Mouse (Mus musculus) stomach, postnatal 0 days (tissue): ENCODE data around the gene Ccnl2. TPM values are rescaled to one million over a fixed set of nuclear protein-coding genes. Genes with fewer than 3 reads are reported as not detected.

ENCODE experiments used
- ATAC-seq: fragments of 200-750 bp; cut with Nextera tagmentation; 2 replicates; pipeline ENCODE4 v1.8.0; 2017; ENCODE audit not compliant: low FRiP score, low TSS enrichment
- DNase-seq: peaks from one replicate; pipeline ENCODE4 v3.0.0-alpha.2; 2016; ENCODE audit warnings: low spot score
- H3K27ac ChIP-seq: fragments of 300-500 bp; sonication (generic); replicated peaks from 2 replicates; pipeline ENCODE4 v1.5.1; 2014; ENCODE audit warnings: mild to moderate bottlenecking, control low read depth
- H3K27me3 ChIP-seq: fragments of 300-500 bp; sonication (generic); 2 replicates; pipeline ENCODE4 v1.6.1; 2014; ENCODE audit warnings: low read length; ENCODE audit not compliant: control insufficient read depth, insufficient read depth
- H3K36me3 ChIP-seq: fragments of 300-500 bp; sonication (generic); 2 replicates; pipeline ENCODE4 v1.6.1; 2014; ENCODE audit warnings: low read length, mixed read lengths; ENCODE audit not compliant: control insufficient read depth, insufficient read depth
- H3K4me1 ChIP-seq: fragments of 300-500 bp; sonication (generic); replicated peaks from 2 replicates; pipeline ENCODE4 v1.6.1; 2014; ENCODE audit warnings: antibody characterized with exemption; ENCODE audit not compliant: control insufficient read depth, insufficient read depth
- H3K4me2 ChIP-seq: fragments of 300-500 bp; sonication (generic); replicated peaks from 2 replicates; pipeline ENCODE4 v1.6.1; 2014; ENCODE audit warnings: low read depth, mild to moderate bottlenecking, control low read depth, moderate library complexity
- H3K4me3 ChIP-seq: fragments of 300-500 bp; sonication (generic); 2 replicates; pipeline ENCODE4 v1.5.1; 2014; ENCODE audit warnings: low read depth, low read length, control low read depth
- H3K9ac ChIP-seq: fragments of 300-500 bp; sonication (generic); 2 replicates; pipeline ENCODE4 v1.6.1; 2014; ENCODE audit warnings: mild to moderate bottlenecking, low read length, control low read depth, mixed read lengths
- H3K9me3 ChIP-seq: fragments of 300-500 bp; sonication (generic); 2 replicates; pipeline ENCODE4 v1.6.1; 2016; ENCODE audit warnings: low read length; ENCODE audit not compliant: control insufficient read depth
- CTCF ChIP-seq: IDR thresholded peaks from 2 replicates; pipeline ENCODE4 v1.5.1; 2016; ENCODE audit warnings: antibody characterized with exemption, low read depth, mild to moderate bottlenecking, moderate library complexity
- EP300 ChIP-seq: optimal IDR thresholded peaks from 2 replicates; pipeline ENCODE3; 2016; ENCODE audit warnings: antibody characterized with exemption
- WGBS: fragments of 180-500 bp; shearing (Covaris S2); extraction: QIAGEN DNeasy Blood & Tissue Kit; methylation state at CpG from one replicate; pipeline ENCODE4 v1.1.7; 2014; 5-methylcytosine and 5-hydroxymethylcytosine counted together
- polyA plus RNA-seq: library from polyadenylated mRNA; unstranded; fragments of >200 nt; fragmentation: Nextera tagmentation; extraction: Ambion mirVana; gene quantifications from 2 replicates; pipeline ENCODE4 v1.2.1, GENCODE M21; 2015

Ccnl2 gene
- polyA plus RNA-seq, 1 experiment from 2014 or later = 72.2 TPM

- H3K9ac ChIP-seq = no peak overlapping the region
- H3K4me2 ChIP-seq = no peak overlapping the region; the same call in 1 of the 2 replicates
- H3K27ac ChIP-seq = no peak overlapping the region
- H3K36me3 ChIP-seq = 0 out of 2 replicates have a peak, but pooled peaks cover 3% of the 10 kb centered on the region
- 91% methylated on average over 2 of the region's 2 CpGs for WGBS
- no peaks in the 10 kb centered on the region for H3K9me3 ChIP-seq
- TF ChIP-seq EP300 (no peak), CTCF (no peak)
- DNase-seq (no peak), ATAC-seq (no peak)
- H3K4me1 ChIP-seq = peaks cover 8% of the 10 kb centered on the region
- H3K4me3 ChIP-seq = no peak overlapping the region
- no peaks in the 10 kb centered on the region for H3K27me3 ChIP-seq
These were observed 37.1 kb downstream of the Ccnl2 start for GRCm38 (mm10) chr4:155849391-155849790.

- DNase-seq (no peak), ATAC-seq (no peak)
- no peaks in the 10 kb centered on the region for H3K9me3 ChIP-seq
- 95% methylated on average over 3 of the region's 3 CpGs for WGBS
- 0 out of 2 replicates have a peak, but pooled peaks cover 3% of the 10 kb centered on the region for H3K36me3 ChIP-seq
- no peaks in the 10 kb centered on the region for H3K27me3 ChIP-seq
- TF ChIP-seq EP300 (no peak), CTCF (no peak)
- no peak overlapping the region for H3K4me2 ChIP-seq
- H3K4me3 ChIP-seq = no peak overlapping the region
- H3K27ac ChIP-seq = no peak overlapping the region
- no peak overlapping the region for H3K9ac ChIP-seq
- H3K4me1 ChIP-seq = peaks cover 8% of the 10 kb centered on the region
These were observed 37.6 kb downstream of the Ccnl2 start for GRCm38 (mm10) chr4:155849792-155850451.

GRCm38 (mm10) chr4:155851368-155851767 is 39.1 kb downstream of the Ccnl2 start:
- 79% methylated on average over 3 of the region's 3 CpGs for WGBS
- Histone ChIP-seq H3K27me3 (no peaks in the 10 kb centered on the region), H3K36me3 (peaks cover 12% of the 10 kb centered on the region), H3K4me1 (peaks cover 8% of the 10 kb centered on the region), H3K27ac (no peak overlapping the region), H3K4me2 (no peak overlapping the region), H3K9me3 (no peaks in the 10 kb centered on the region), H3K9ac (no peak overlapping the region; the same call in 1 of the 2 replicates), H3K4me3 (no peak overlapping the region)
- ATAC-seq (no peak), DNase-seq (no peak)
- no peak for TF ChIP-seq EP300

- TF ChIP-seq CTCF (no peak), EP300 (no peak)
These were observed 39.7 kb downstream of the Ccnl2 start for GRCm38 (mm10) chr4:155851951-155852411.

GRCm38 (mm10) chr4:155853421-155853820 is 41.1 kb downstream of the Ccnl2 start:
- ATAC-seq (no peak), DNase-seq (no peak)
- Histone ChIP-seq H3K27me3 (no peaks in the 10 kb centered on the region), H3K9ac (no peak overlapping the region), H3K9me3 (no peaks in the 10 kb centered on the region), H3K4me3 (no peak overlapping the region), H3K4me2 (no peak overlapping the region), H3K4me1 (peaks cover 4% of the 10 kb centered on the region), H3K36me3 (peaks cover 15% of the 10 kb centered on the region), H3K27ac (no peak overlapping the region)
- no peak for TF ChIP-seq CTCF
- TF ChIP-seq EP300 = no peak
- WGBS = 86% methylated on average over 9 of the region's 9 CpGs

More at GRCm38 (mm10) chr4:155851951-155852411, 39.7 kb downstream of the Ccnl2 start:
- 66% methylated on average over 2 of the region's 2 CpGs for WGBS
- Histone ChIP-seq H3K4me2 (no peak overlapping the region), H3K36me3 (peaks cover 12% of the 10 kb centered on the region), H3K27me3 (no peaks in the 10 kb centered on the region), H3K27ac (0 out of 2 replicates have a peak overlapping the region, but pooled peaks have one; percentile 18), H3K4me3 (no peak overlapping the region), H3K9ac (peak overlapping the region; percentile 18; the same call in 1 of the 2 replicates), H3K9me3 (no peaks in the 10 kb centered on the region), H3K4me1 (peaks cover 6% of the 10 kb centered on the region)
- DNase-seq = peak; percentile 41
- ATAC-seq = no peak

GRCm38 (mm10) chr4:155854991-155855390 is 42.7 kb downstream of the Ccnl2 start:
- DNase-seq (no peak), ATAC-seq (no peak)
- no peak overlapping the region for H3K4me3 ChIP-seq
- H3K4me1 ChIP-seq = no peaks in the 10 kb centered on the region
- 94% methylated on average over 12 of the region's 12 CpGs for WGBS
- TF ChIP-seq CTCF = no peak
- no peak for TF ChIP-seq EP300
- H3K27me3 ChIP-seq = no peaks in the 10 kb centered on the region
- H3K4me2 ChIP-seq = no peak overlapping the region
- H3K9ac ChIP-seq = no peak overlapping the region
- H3K27ac ChIP-seq = no peak overlapping the region
- H3K9me3 ChIP-seq = no peaks in the 10 kb centered on the region
- peaks cover 22% of the 10 kb centered on the region for H3K36me3 ChIP-seq
